Comparison of ENCODE assay signal across 21 mouse cellular contexts in the genomic region with DNA sequence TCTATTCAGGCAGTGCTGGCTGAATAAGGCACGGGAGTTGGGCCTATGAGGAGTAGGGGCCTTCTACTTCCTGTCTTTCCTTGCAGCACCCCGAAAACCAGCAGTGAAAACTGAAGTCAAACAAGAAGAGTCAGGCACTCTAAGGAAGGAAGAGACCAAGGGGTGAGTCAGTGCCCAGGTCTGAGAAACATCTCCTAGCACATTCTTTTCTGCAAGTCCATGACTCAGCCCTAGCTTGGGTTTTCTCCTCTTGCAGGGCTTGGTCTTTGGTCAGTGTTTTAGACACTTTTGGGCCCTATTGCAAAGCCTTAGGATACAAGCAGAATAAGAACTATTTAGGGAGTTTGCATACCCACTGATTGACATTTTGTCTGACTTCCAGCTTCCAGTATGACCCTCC. TPM values are rescaled to one million over a fixed set of nuclear protein-coding genes. Genes with fewer than 3 reads are reported as not detected.
DNase-seq lines count a peak whose midpoint lies in the region; TF ChIP-seq lines count a peak whose summit lies in the region.
"Had no signal": no experiment of that assay in that cellular context is flagged by ENCODE, and none has a peak within 500 bp of the region (broad histone marks: within the 10 kb centered on the region; RNA-seq: fewer than 3 reads in every experiment).

No protein-coding gene starts in this region.

- DNase-seq in adrenal gland, adult 2 months: peak; percentile 12
- no peak for DNase-seq in adrenal gland, postnatal 10 days
- peak; percentile 71 for DNase-seq in 3T3-L1 (ENCODE audit: low read depth, low spot score)
- DNase-seq in NIH3T3 (ENCODE audit: low read depth): peak; percentile 66
- no peak for DNase-seq in left cerebral cortex, postnatal 25 days (ENCODE audit: low spot score in 2 of 2)
- no peak for DNase-seq in thymus, postnatal 14 days
- DNase-seq: adrenal gland, postnatal 14 days; adrenal gland, postnatal 36 days; B cell, adult 2 months; cerebellum, adult 11-12 months; cerebellum, adult 2 months; cerebellum, adult 9-10 months; cerebellum, postnatal 10 days; cerebellum, postnatal 25 days; forebrain, postnatal 0 days had no signal

- no peak for TF ChIP-seq CTCF in embryonic fibroblast, embryonic 13.5 days (IDR thresholded peaks at IDR 0.05; ENCODE audit: borderline replicate concordance, insufficient read depth, low read length)

- H3K4me1 ChIP-seq in embryonic fibroblast, embryonic 13.5 days (ENCODE audit: control insufficient read depth, insufficient read depth, low read length): peaks cover 9% of the 10 kb centered on the region; the same call in 1 of the 2 replicates
- H3K4me1 ChIP-seq: embryonic facial prominence, embryonic 10.5 days; embryonic facial prominence, embryonic 12.5 days; forebrain, embryonic 10.5 days; forebrain, embryonic 12.5 days had no signal

- TF ChIP-seq POLR2A in embryonic fibroblast, embryonic 13.5 days (IDR thresholded peaks at IDR 0.05; ENCODE audit: low read depth, low read length): no peak

- peak overlapping the region; percentile 58 for H3K27ac ChIP-seq in embryonic fibroblast, embryonic 13.5 days (ENCODE audit: insufficient read depth, low read length)
- H3K27ac ChIP-seq: embryonic facial prominence, embryonic 10.5 days; embryonic facial prominence, embryonic 12.5 days; forebrain, embryonic 10.5 days; forebrain, embryonic 12.5 days had no signal

- intact Hi-C loops in left cerebral cortex, postnatal 25 days (cut with DNase I): no loop called here

- H3K4me3 ChIP-seq in embryonic fibroblast, embryonic 13.5 days (ENCODE audit: insufficient read depth, low read length): no peak overlapping the region
- H3K4me3 ChIP-seq: embryonic facial prominence, embryonic 10.5 days; embryonic facial prominence, embryonic 12.5 days; erythroblast, embryonic 14.5 days; forebrain, embryonic 10.5 days; forebrain, embryonic 12.5 days had no signal

RNA-seq across cellular contexts. Expression of gene Zswim9, which starts 12.8 kb away (rescaled TPM):
- 10 to 100 TPM in 1 of 2 experiments, 1 to 10 TPM in 1; 7.4 to 10.4 TPM for total RNA-seq in adrenal gland, adult 2 months (2021)
- polyA plus RNA-seq in adrenal gland, adult 2 months (2012; rRNA removed): 5.6 and 5.8 TPM in 2 replicates
- 10 to 100 TPM in 1 of 2 experiments, 1 to 10 TPM in 1; 6.1 to 10.3 TPM for total RNA-seq in adrenal gland, postnatal 10 days (2021)
- polyA plus RNA-seq in embryonic fibroblast, embryonic 13.5 days (2011; ENCODE audit: insufficient read length, low read depth, missing spikeins): 6.5 and 9.0 TPM in 2 replicates
- 10 to 100 TPM; 14.0 to 15.5 TPM for total RNA-seq in left cerebral cortex, postnatal 25 days (2021)

RNA-seq across cellular contexts. Expression of gene Lig1, which starts 14.3 kb away (rescaled TPM):
- 10 to 100 TPM in 1 of 2 experiments, 1 to 10 TPM in 1; 8.2 to 11.8 TPM for total RNA-seq in adrenal gland, adult 2 months (2021)
- 3.5 and 4.0 TPM in 2 replicates for polyA plus RNA-seq in adrenal gland, adult 2 months (2012; rRNA removed)
- 10 to 100 TPM; 26.0 to 34.7 TPM for total RNA-seq in adrenal gland, postnatal 10 days (2021)
- 29.9 and 37.1 TPM in 2 replicates for polyA plus RNA-seq in embryonic fibroblast, embryonic 13.5 days (2011; ENCODE audit: insufficient read length, low read depth, missing spikeins)
- total RNA-seq in left cerebral cortex, postnatal 25 days (2021): 1 to 10 TPM; 7.6 to 7.9 TPM

RNA-seq across cellular contexts. Expression of gene Pla2g4c, which starts 33.1 kb away (rescaled TPM):
- total RNA-seq in adrenal gland, adult 2 months (2021): under 1 TPM; 0.35 to 0.41 TPM
- 0.12 TPM in 1 of 2 replicates, not detected in the other for polyA plus RNA-seq in adrenal gland, adult 2 months (2012; rRNA removed)
- total RNA-seq in adrenal gland, postnatal 10 days (2021): under 1 TPM; 0.21 to 0.58 TPM
- 0.48 and 1.1 TPM in 2 replicates for polyA plus RNA-seq in embryonic fibroblast, embryonic 13.5 days (2011; ENCODE audit: insufficient read length, low read depth, missing spikeins)
- total RNA-seq in left cerebral cortex, postnatal 25 days (2021): under 1 TPM; 0.16 to 0.37 TPM
- polyA plus RNA-seq: forebrain, postnatal 0 days had no signal

Comparison
In these comparisons a context has a peak if more than half of its experiments do, and no peak if none do; other contexts are left out.
1. DNase-seq: peak in adrenal gland, adult 2 months (single experiment), 3T3-L1 (single experiment) and NIH3T3 (single experiment); none in adrenal gland, postnatal 10 days (single experiment), left cerebral cortex, postnatal 25 days (0 of 2) and thymus, postnatal 14 days (single experiment).